20 mouse cellular contexts compared by ENCODE assay signal in genomic region chr17:56146131-56146530, GRCm38 (mm10). TPM values are rescaled to one million over a fixed set of nuclear protein-coding genes. Genes with fewer than 3 reads are reported as not detected.
"Had no signal": no experiment of that assay in that cellular context is flagged by ENCODE, and none has a peak within 500 bp of the region (broad histone marks: within the 10 kb centered on the region; RNA-seq: fewer than 3 reads in every experiment).

No protein-coding gene starts in this region.

- H3K36me3 ChIP-seq: liver, embryonic 13.5 days; liver, embryonic 15.5 days; lung, embryonic 15.5 days; midbrain, embryonic 12.5 days; neural tube, embryonic 12.5 days; stomach, embryonic 15.5 days had no signal

- ATAC-seq: lung, postnatal 0 days had no signal

- H3K4me3 ChIP-seq: liver, embryonic 13.5 days; liver, embryonic 15.5 days; lung, embryonic 15.5 days; megakaryocyte, embryonic 14.5 days; midbrain, embryonic 12.5 days; neural tube, embryonic 12.5 days; stomach, embryonic 15.5 days had no signal

- DNase-seq: liver, embryonic 13.5 days; liver, postnatal 0 days; lung, adult 2 months; lung, postnatal 14 days; lung, postnatal 36 days; right cerebral cortex, postnatal 14 days; thymus, adult 2 months; thymus, postnatal 14 days; thymus, postnatal 36 days had no signal

- H3K27ac ChIP-seq: liver, embryonic 13.5 days; liver, embryonic 15.5 days; lung, embryonic 15.5 days; macrophage; midbrain, embryonic 12.5 days; neural tube, embryonic 12.5 days; stomach, embryonic 15.5 days; stomach, postnatal 0 days had no signal

- H3K9me3 ChIP-seq: liver, embryonic 13.5 days; liver, embryonic 15.5 days; lung, embryonic 15.5 days; megakaryocyte, embryonic 14.5 days; midbrain, embryonic 12.5 days; neural tube, embryonic 12.5 days; stomach, embryonic 15.5 days had no signal

- H3K9ac ChIP-seq: liver, embryonic 13.5 days; liver, embryonic 15.5 days; liver, postnatal 0 days; lung, embryonic 15.5 days; midbrain, embryonic 12.5 days; neural tube, embryonic 12.5 days; stomach, embryonic 15.5 days had no signal

- H3K4me2 ChIP-seq: liver, embryonic 13.5 days; liver, embryonic 15.5 days; lung, embryonic 15.5 days; midbrain, embryonic 12.5 days; neural tube, embryonic 12.5 days; stomach, embryonic 15.5 days had no signal

RNA-seq across cellular contexts. Expression of gene Tnfaip8l1, which starts 16.1 kb away (rescaled TPM):
- total RNA-seq: monocyte, adult 5-6 weeks had no signal

RNA-seq across cellular contexts. Expression of gene Lrg1, which starts 24.3 kb away (rescaled TPM):
- total RNA-seq: monocyte, adult 5-6 weeks had no signal
- polyA plus RNA-seq: neural tube, embryonic 12.5 days had no signal

RNA-seq across cellular contexts. Expression of gene Plin5, which starts 28.7 kb away (rescaled TPM):
- total RNA-seq: megakaryocyte progenitor cell, adult 5-6 weeks; monocyte, adult 5-6 weeks had no signal
- polyA plus RNA-seq: macrophage had no signal

RNA-seq across cellular contexts. Expression of gene Plin4, which starts 36.5 kb away (rescaled TPM):
- total RNA-seq: megakaryocyte progenitor cell, adult 5-6 weeks; monocyte, adult 5-6 weeks had no signal
- polyA plus RNA-seq: liver, embryonic 13.5 days; macrophage had no signal
